Mouse (Mus musculus): ENCODE results near the gene Mrs2. TPM values are rescaled to one million over a fixed set of nuclear protein-coding genes. Genes with fewer than 3 reads are reported as not detected.
A peak's percentile ranks its signal among the peaks of the same experiment; 100 is the strongest.

Gene Mrs2
- 16.3 and 24.5 TPM in 2 replicates for polyA plus RNA-seq (2014; fragmentation: Nextera tagmentation; extraction: Ambion mirVana)

- peak within 1 kb of the TSS; percentile 65 for H3K27ac ChIP-seq (ENCODE audit: low read depth, low read length)
- peak; percentile 93 for ATAC-seq (ENCODE audit: low FRiP score, low TSS enrichment)
- peak within 1 kb of the TSS; percentile 91 for H3K9ac ChIP-seq (ENCODE audit: low read depth, low read length)
- no peaks in the 10 kb centered on the region for H3K9me3 ChIP-seq (ENCODE audit: control insufficient read depth, low read length)
- H3K4me2 ChIP-seq (replicated peaks; ENCODE audit: low read depth, low read length) = peak within 1 kb of the TSS; percentile 83
- H3K27me3 ChIP-seq (ENCODE audit: control insufficient read depth, insufficient read depth, low read length) = no peaks in the 10 kb centered on the region
- H3K36me3 ChIP-seq (ENCODE audit: control insufficient read depth, insufficient read depth, low read length) = peaks cover 9% of the 10 kb centered on the region; the same call in 1 of the 2 replicates
- WGBS = under 1% methylated on average over 80 of the region's 84 CpGs
- H3K4me1 ChIP-seq (ENCODE audit: control insufficient read depth, insufficient read depth, low read length) = peaks cover 6% of the 10 kb centered on the region; the same call in 1 of the 2 replicates
- H3K4me3 ChIP-seq (ENCODE audit: low read length) = peak within 1 kb of the TSS; percentile 91
Observed at GRCm38 (mm10) chr13:25019793-25020539, at the start of gene Mrs2. TSS of gene Mrs2 (minus strand) at chr13:25020379.

DNA sequence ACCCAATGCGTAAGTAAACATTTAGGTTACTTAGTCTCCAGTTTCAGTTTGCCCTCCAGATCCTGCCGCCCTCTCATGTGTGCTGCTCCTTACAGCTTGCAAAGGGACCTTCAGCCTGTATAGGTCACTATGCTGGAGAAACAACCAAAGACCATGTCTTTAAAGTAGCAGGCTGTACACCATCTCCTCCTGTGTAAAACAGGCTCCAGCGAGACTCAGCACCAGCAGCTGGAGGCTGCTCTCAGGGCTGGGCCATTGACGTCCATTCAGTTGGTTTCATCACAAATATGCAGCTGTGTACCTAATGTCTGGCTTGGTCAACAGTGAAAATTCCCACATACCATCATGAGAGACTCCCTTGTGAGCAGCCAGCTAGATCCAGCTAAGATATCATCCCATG, 49.6 kb upstream of the Mrs2 start:
- Histone ChIP-seq H3K4me1 (ENCODE audit: control insufficient read depth, insufficient read depth, low read length) (no peaks in the 10 kb centered on the region), H3K9me3 (ENCODE audit: control insufficient read depth, low read length) (no peaks in the 10 kb centered on the region), H3K27ac (ENCODE audit: low read depth, low read length) (no peak overlapping the region), H3K9ac (ENCODE audit: low read depth, low read length) (no peak overlapping the region), H3K4me2 (replicated peaks; ENCODE audit: low read depth, low read length) (no peak overlapping the region), H3K27me3 (ENCODE audit: control insufficient read depth, insufficient read depth, low read length) (no peaks in the 10 kb centered on the region), H3K36me3 (ENCODE audit: control insufficient read depth, insufficient read depth, low read length) (no peaks in the 10 kb centered on the region), H3K4me3 (ENCODE audit: low read length) (no peak overlapping the region)
- ATAC-seq (ENCODE audit: low FRiP score, low TSS enrichment) = peak; percentile 56
- 56% methylated on average over 4 of the region's 4 CpGs for WGBS

DNA sequence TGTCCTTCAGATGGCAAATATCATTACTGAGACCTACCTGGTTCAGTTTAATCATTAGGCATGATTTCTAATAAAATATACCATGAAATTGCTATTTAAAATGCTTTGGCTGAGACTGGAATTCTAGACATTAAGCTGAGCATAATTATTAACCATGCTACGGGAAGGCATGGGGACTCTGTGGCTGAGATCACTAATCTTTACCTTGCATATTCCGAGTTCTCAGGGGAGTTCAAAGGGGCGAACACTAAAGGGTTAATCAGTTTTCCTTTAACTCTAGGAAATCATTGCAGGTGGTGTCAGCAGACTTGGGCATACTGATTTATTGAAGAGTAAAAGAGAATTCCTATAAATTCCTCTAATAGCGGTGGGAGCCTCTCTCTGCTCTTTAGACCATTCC, 47.0 kb upstream of the Mrs2 start:
- ATAC-seq (ENCODE audit: low FRiP score, low TSS enrichment) = peak; percentile 61; the same call in 1 of the 2 replicates
- no peak overlapping the region for H3K4me3 ChIP-seq (ENCODE audit: low read length)
- no peak overlapping the region for H3K9ac ChIP-seq (ENCODE audit: low read depth, low read length)
- H3K27me3 ChIP-seq (ENCODE audit: control insufficient read depth, insufficient read depth, low read length) = no peaks in the 10 kb centered on the region
- no peaks in the 10 kb centered on the region for H3K9me3 ChIP-seq (ENCODE audit: control insufficient read depth, low read length)
- no peaks in the 10 kb centered on the region for H3K36me3 ChIP-seq (ENCODE audit: control insufficient read depth, insufficient read depth, low read length)
- H3K27ac ChIP-seq (ENCODE audit: low read depth, low read length) = peak overlapping the region; percentile 90; the same call in 1 of the 2 replicates
- WGBS = 58% methylated on average over 4 of the region's 4 CpGs
- no peaks in the 10 kb centered on the region for H3K4me1 ChIP-seq (ENCODE audit: control insufficient read depth, insufficient read depth, low read length)
- no peak overlapping the region for H3K4me2 ChIP-seq (replicated peaks; ENCODE audit: low read depth, low read length)

- no peaks in the 10 kb centered on the region for H3K36me3 ChIP-seq (ENCODE audit: control insufficient read depth, insufficient read depth, low read length)
- H3K27me3 ChIP-seq (ENCODE audit: control insufficient read depth, insufficient read depth, low read length) = no peaks in the 10 kb centered on the region
- no peak overlapping the region for H3K4me2 ChIP-seq (replicated peaks; ENCODE audit: low read depth, low read length)
- no peak for ATAC-seq (ENCODE audit: low FRiP score, low TSS enrichment)
- H3K4me1 ChIP-seq (ENCODE audit: control insufficient read depth, insufficient read depth, low read length) = no peaks in the 10 kb centered on the region
- 86% methylated on average over 2 of the region's 2 CpGs for WGBS
- H3K9me3 ChIP-seq (ENCODE audit: control insufficient read depth, low read length) = no peaks in the 10 kb centered on the region
- no peak overlapping the region for H3K4me3 ChIP-seq (ENCODE audit: low read length)
- H3K27ac ChIP-seq (ENCODE audit: low read depth, low read length) = peak overlapping the region; percentile 90
- no peak overlapping the region for H3K9ac ChIP-seq (ENCODE audit: low read depth, low read length)
Observed at GRCm38 (mm10) chr13:25066659-25067058, 46.5 kb upstream of the Mrs2 start.

GRCm38 (mm10) chr13:25055873-25056667, 35.9 kb upstream of the Mrs2 start, which contains the start of gene Dcdc2a:
TSS of gene Dcdc2a (plus strand) at chr13:25056004.
- Histone ChIP-seq H3K36me3 (ENCODE audit: control insufficient read depth, insufficient read depth, low read length) (no peaks in the 10 kb centered on the region), H3K9me3 (ENCODE audit: control insufficient read depth, low read length) (no peaks in the 10 kb centered on the region), H3K9ac (ENCODE audit: low read depth, low read length) (peak within 1 kb of the TSS; percentile 47), H3K4me1 (ENCODE audit: control insufficient read depth, insufficient read depth, low read length) (peaks cover 8% of the 10 kb centered on the region; the same call in 1 of the 2 replicates), H3K4me3 (ENCODE audit: low read length) (peak within 1 kb of the TSS; percentile 36), H3K4me2 (replicated peaks; ENCODE audit: low read depth, low read length) (peak within 1 kb of the TSS; percentile 56), H3K27me3 (ENCODE audit: control insufficient read depth, insufficient read depth, low read length) (peaks cover 17% of the 10 kb centered on the region), H3K27ac (ENCODE audit: low read depth, low read length) (peak within 1 kb of the TSS; percentile 37; the same call in 1 of the 2 replicates)
- 3% methylated on average over 61 of the region's 63 CpGs for WGBS
- ATAC-seq (ENCODE audit: low FRiP score, low TSS enrichment) = peak; percentile 78

- Histone ChIP-seq H3K27me3 (ENCODE audit: control insufficient read depth, insufficient read depth, low read length) (peaks cover 17% of the 10 kb centered on the region), H3K9ac (ENCODE audit: low read depth, low read length) (peak overlapping the region; percentile 40), H3K36me3 (ENCODE audit: control insufficient read depth, insufficient read depth, low read length) (no peaks in the 10 kb centered on the region), H3K9me3 (ENCODE audit: control insufficient read depth, low read length) (peaks cover 2% of the 10 kb centered on the region; the same call in 1 of the 2 replicates), H3K4me3 (ENCODE audit: low read length) (peak overlapping the region; percentile 36), H3K27ac (ENCODE audit: low read depth, low read length) (0 out of 2 replicates have a peak overlapping the region, but pooled peaks have one; percentile 37), H3K4me2 (replicated peaks; ENCODE audit: low read depth, low read length) (peak overlapping the region; percentile 56), H3K4me1 (ENCODE audit: control insufficient read depth, insufficient read depth, low read length) (peaks cover 8% of the 10 kb centered on the region; the same call in 1 of the 2 replicates)
- ATAC-seq (ENCODE audit: low FRiP score, low TSS enrichment) = peak; percentile 89
- under 1% methylated on average over 34 of the region's 35 CpGs for WGBS
Observed at GRCm38 (mm10) chr13:25055111-25055554, 35.0 kb upstream of the Mrs2 start.

DNA sequence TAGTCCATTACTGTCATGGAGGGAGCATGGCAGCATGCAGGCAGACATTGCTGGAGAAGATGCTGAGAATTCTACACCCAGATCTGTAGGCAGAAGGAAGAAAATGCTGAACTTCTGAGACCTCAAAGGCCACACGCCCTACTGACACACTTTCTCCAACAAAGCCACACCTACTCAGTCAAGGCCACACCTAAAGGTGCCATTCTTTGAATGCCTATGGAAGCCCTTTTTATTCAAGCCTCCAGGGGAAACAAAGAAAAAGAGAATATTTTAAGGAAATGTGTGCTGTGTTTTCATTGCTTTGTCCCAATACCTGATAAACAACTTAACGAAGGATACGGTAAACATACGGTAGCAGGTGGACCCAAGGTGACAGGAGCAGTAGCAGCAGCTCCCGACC, 32.5 kb upstream of the Mrs2 start:
- Histone ChIP-seq H3K27me3 (ENCODE audit: control insufficient read depth, insufficient read depth, low read length) (peaks cover 17% of the 10 kb centered on the region), H3K4me3 (ENCODE audit: low read length) (no peak overlapping the region), H3K4me2 (replicated peaks; ENCODE audit: low read depth, low read length) (no peak overlapping the region), H3K27ac (ENCODE audit: low read depth, low read length) (no peak overlapping the region), H3K4me1 (ENCODE audit: control insufficient read depth, insufficient read depth, low read length) (peaks cover 8% of the 10 kb centered on the region; the same call in 1 of the 2 replicates), H3K9me3 (ENCODE audit: control insufficient read depth, low read length) (peaks cover 8% of the 10 kb centered on the region; the same call in 1 of the 2 replicates), H3K36me3 (ENCODE audit: control insufficient read depth, insufficient read depth, low read length) (no peaks in the 10 kb centered on the region), H3K9ac (ENCODE audit: low read depth, low read length) (no peak overlapping the region)
- 92% methylated on average over 5 of the region's 5 CpGs for WGBS
- ATAC-seq (ENCODE audit: low FRiP score, low TSS enrichment) = no peak

DNA sequence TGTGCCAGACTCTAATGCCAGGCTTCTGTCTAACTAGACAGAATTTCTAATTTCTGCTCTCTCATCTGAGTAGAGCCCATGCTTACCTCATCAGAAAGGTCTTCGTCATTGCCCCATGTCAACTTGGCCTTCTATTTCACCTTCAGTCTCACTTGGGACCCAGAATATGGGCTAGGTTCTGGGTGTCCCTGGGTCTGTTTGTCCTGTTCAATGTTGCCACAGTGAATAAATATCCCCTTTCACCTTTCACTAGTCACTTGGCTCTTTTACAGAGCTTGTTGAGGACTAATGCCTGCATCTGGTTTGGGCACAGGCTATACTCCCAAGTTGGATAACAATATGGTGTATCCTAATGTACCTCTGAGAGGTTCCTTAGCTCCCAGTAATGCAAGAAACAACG, 19.3 kb upstream of the Mrs2 start:
- H3K4me3 ChIP-seq (ENCODE audit: low read length) = no peak overlapping the region
- H3K27me3 ChIP-seq (ENCODE audit: control insufficient read depth, insufficient read depth, low read length) = no peaks in the 10 kb centered on the region
- no peaks in the 10 kb centered on the region for H3K9me3 ChIP-seq (ENCODE audit: control insufficient read depth, low read length)
- no peaks in the 10 kb centered on the region for H3K36me3 ChIP-seq (ENCODE audit: control insufficient read depth, insufficient read depth, low read length)
- no peaks in the 10 kb centered on the region for H3K4me1 ChIP-seq (ENCODE audit: control insufficient read depth, insufficient read depth, low read length)
- no peak overlapping the region for H3K4me2 ChIP-seq (replicated peaks; ENCODE audit: low read depth, low read length)
- H3K9ac ChIP-seq (ENCODE audit: low read depth, low read length) = no peak overlapping the region
- H3K27ac ChIP-seq (ENCODE audit: low read depth, low read length) = no peak overlapping the region
- ATAC-seq (ENCODE audit: low FRiP score, low TSS enrichment) = no peak
- WGBS = 75% methylated on average over 2 of the region's 2 CpGs

All from kidney, embryonic 14.5 days (tissue).